Mouse (Mus musculus) heart, adult 2 months (tissue): ENCODE data around the gene Bmp5. TPM values are rescaled to one million over a fixed set of nuclear protein-coding genes. Genes with fewer than 3 reads are reported as not detected.

Source experiments
- DNase-seq, 2 experiments: peaks; one replicate each; pipeline ENCODE4 v3.0.0; 2021
- H3K27ac ChIP-seq: fragments of 200-600 bp; 2 replicates; pipeline ENCODE4 v1.8.1; 2022
- H3K27me3 ChIP-seq: fragments of 200-500 bp; 2 replicates; pipeline ENCODE4 v1.6.1; 2012; ENCODE audit warnings: mild to moderate bottlenecking, low read length, inconsistent platforms, mixed read lengths; ENCODE audit not compliant: control insufficient read depth, insufficient read depth
- H3K36me3 ChIP-seq: fragments of 200-500 bp; 2 replicates; pipeline ENCODE4 v1.6.1; 2012; ENCODE audit warnings: low read length, inconsistent platforms; ENCODE audit not compliant: control insufficient read depth, insufficient read depth
- H3K4me1 ChIP-seq: fragments of 200-500 bp; 2 replicates; pipeline ENCODE4 v1.6.1; 2011; ENCODE audit warnings: low read length; ENCODE audit not compliant: control insufficient read depth, insufficient read depth
- H3K4me3 ChIP-seq: fragments of 200-600 bp; 2 replicates; pipeline ENCODE4 v1.8.1; 2022
- H3K79me2 ChIP-seq: fragments of 200-500 bp; replicated peaks from 2 replicates; pipeline ENCODE4 v1.6.1; 2012; ENCODE audit warnings: mild to moderate bottlenecking, inconsistent platforms, low read length, moderate library complexity, mixed read lengths; ENCODE audit not compliant: control insufficient read depth, insufficient read depth
- H3K9ac ChIP-seq: fragments of 200-500 bp; 2 replicates; pipeline ENCODE4 v1.6.1; 2012; ENCODE audit warnings: low read depth, mild to moderate bottlenecking, control low read depth, inconsistent platforms, low read length, mixed read lengths
- CTCF ChIP-seq: fragments of 200-600 bp; IDR thresholded peaks from 2 replicates; pipeline ENCODE4 v1.8.1; 2022; ENCODE audit warnings: antibody characterized with exemption, mild to moderate bottlenecking, moderate library complexity
- EP300 ChIP-seq: fragments of 200-500 bp; IDR thresholded peaks from 2 replicates; pipeline ENCODE4 v1.6.1; 2011; ENCODE audit warnings: low read depth, low read length, control low read depth; ENCODE audit not compliant: insufficient read depth
- POLR2A ChIP-seq: fragments of 200-500 bp; IDR thresholded peaks from 2 replicates; pipeline ENCODE4 v1.6.1; 2011; ENCODE audit warnings: mild to moderate bottlenecking, low read depth, low read length, control low read depth; ENCODE audit not compliant: insufficient read depth
- WGBS: fragments of 180-500 bp; shearing (Covaris S2); methylation state at CpG from one replicate; pipeline ENCODE4 v1.1.7; 2018; 5-methylcytosine and 5-hydroxymethylcytosine counted together
- intact Hi-C: fragments of 180-260 bp; cut with DNase I; formaldehyde crosslinking; loops from one replicate; pipeline ENCODE4 v1.15.1; 2025
- long read RNA-seq: library from polyadenylated mRNA; stranded (forward); transcript quantifications from one replicate; pipeline ENCODE4 v2.0.0, GENCODE M21; 2021
- polyA plus RNA-seq: library from polyadenylated mRNA; depleted of rRNA; stranded (reverse); fragments of >200 nt; gene quantifications from 2 replicates; pipeline ENCODE4 v1.2.3, GENCODE M21; 2012; rRNA removed
- total RNA-seq, 2 experiments: library from RNA; stranded (reverse); gene quantifications; 2 replicates each; pipeline ENCODE4 v1.2.3; 2021

The Bmp5 gene
- total RNA-seq = under 1 TPM; 0.65 to 0.68 TPM
- polyA plus RNA-seq = 0.43 and 0.67 TPM in 2 replicates
- long read RNA-seq, partial matches to known transcripts = 0 of 1 reads
- long read RNA-seq, other reads (novel, unspliced or antisense) = 0 of 1 reads

DNA sequence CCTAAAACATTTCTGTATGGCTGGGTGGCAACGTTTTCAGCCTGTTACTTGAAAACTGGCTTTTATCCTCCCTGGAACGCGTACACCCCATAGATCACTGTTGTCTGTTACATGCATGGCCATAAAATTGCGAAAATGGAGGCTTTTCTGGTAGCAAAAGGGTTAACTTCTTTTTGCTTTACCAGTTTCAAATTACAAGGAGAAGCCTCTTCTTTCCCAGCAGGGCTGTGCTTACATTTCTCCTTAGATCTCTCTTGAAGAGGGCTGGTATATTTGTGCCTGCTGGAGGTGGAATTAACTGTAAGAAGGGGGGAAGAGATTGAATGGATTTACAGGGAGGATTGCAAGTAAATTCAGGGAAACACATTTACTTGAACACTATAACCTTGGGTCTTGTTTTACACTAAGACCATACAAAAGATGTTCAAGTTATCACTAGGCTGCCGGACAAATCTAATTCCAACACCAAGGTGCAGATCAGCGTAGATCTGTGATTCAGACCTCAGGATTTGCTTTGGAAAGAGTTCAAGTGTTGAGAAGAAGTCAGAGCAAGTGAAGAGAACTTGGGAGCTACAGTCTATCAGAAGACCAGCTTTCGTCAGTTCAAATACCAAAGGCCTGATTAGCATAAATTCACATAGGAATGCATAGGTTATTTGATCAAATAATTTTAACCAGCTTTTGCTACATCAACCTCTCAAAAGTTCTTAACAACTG lies at the start of gene Bmp5:
Gene Bmp5, plus strand, starts transcription at position 236 of the 717 bp plus-strand sequence.
- no peak for TF ChIP-seq EP300
- H3K36me3 ChIP-seq = no peaks in the 10 kb centered on the region
- no peak within 1 kb of the TSS for H3K27ac ChIP-seq
- H3K27me3 ChIP-seq = no peaks in the 10 kb centered on the region
- no peak for DNase-seq
- WGBS = 63% methylated on average over 7 of the region's 7 CpGs
- no peak within 1 kb of the TSS for H3K4me3 ChIP-seq
- H3K79me2 ChIP-seq = no peaks in the 10 kb centered on the region
- intact Hi-C loops = no loop called here
- H3K9ac ChIP-seq = no peak within 1 kb of the TSS
- H3K4me1 ChIP-seq = no peaks in the 10 kb centered on the region

DNA sequence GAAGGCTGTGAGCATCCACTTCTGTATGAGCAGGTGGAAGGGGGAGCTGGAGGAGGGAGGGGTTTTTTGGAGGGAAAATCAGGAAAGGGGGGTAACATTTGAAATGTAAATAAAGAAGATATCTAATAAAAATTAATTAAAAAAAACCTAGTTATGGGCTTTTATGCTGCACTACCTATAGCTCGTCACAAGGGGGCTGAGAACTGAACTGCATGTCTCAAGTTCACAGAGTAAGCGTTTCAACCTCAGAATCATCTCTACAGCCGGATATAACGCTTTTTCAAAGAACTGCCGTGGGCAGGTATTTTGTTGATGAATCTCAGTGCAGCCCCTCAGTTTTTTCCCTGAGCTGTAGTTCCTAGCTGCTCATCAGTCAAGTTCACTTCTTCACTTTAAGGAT lies 15.1 kb upstream of the Bmp5 start:
- no peaks in the 10 kb centered on the region for H3K36me3 ChIP-seq
- H3K27me3 ChIP-seq = no peaks in the 10 kb centered on the region
- H3K27ac ChIP-seq = no peak overlapping the region
- no peak overlapping the region for H3K9ac ChIP-seq
- 24% methylated on average over 5 of the region's 5 CpGs for WGBS
- TF ChIP-seq CTCF (peak; percentile 67), POLR2A (no peak), EP300 (no peak)
- H3K4me1 ChIP-seq = no peaks in the 10 kb centered on the region
- H3K4me3 ChIP-seq = no peak overlapping the region
- intact Hi-C loops = loop anchor here (10.0 kb wide), 1 partner anchor 145 kb away; no protein-coding TSS in a partner anchor
- H3K79me2 ChIP-seq = no peaks in the 10 kb centered on the region
- DNase-seq = no peak

DNA sequence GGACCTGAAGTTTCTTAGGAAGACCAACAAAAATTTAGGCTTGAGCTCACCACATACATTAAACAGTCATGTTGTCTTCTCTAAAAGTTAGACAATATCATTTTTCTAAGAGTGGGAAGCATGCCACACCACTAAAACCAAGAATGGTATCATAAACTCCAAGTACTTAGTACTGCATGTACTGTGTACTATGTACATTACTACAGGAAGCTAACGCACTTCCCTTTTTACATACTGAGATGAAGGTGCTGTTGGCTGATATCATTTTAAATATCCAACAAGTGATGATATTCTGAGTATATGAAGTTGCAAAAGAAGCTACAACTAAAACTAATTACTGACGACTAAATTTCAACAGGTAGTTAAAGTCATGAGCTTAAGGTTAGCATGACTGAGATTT lies 13.6 kb upstream of the Bmp5 start:
- Histone ChIP-seq H3K4me1 (no peaks in the 10 kb centered on the region), H3K4me3 (no peak overlapping the region), H3K79me2 (no peaks in the 10 kb centered on the region), H3K9ac (no peak overlapping the region), H3K27ac (no peak overlapping the region), H3K36me3 (no peaks in the 10 kb centered on the region), H3K27me3 (no peaks in the 10 kb centered on the region)
- intact Hi-C loops = loop anchor here (10.0 kb wide), 1 partner anchor 143 kb away; no protein-coding TSS in a partner anchor
- WGBS = 92% methylated on average over 2 of the region's 2 CpGs
- no peak for DNase-seq
- TF ChIP-seq EP300 (no peak), CTCF (no peak), POLR2A (no peak)

DNA sequence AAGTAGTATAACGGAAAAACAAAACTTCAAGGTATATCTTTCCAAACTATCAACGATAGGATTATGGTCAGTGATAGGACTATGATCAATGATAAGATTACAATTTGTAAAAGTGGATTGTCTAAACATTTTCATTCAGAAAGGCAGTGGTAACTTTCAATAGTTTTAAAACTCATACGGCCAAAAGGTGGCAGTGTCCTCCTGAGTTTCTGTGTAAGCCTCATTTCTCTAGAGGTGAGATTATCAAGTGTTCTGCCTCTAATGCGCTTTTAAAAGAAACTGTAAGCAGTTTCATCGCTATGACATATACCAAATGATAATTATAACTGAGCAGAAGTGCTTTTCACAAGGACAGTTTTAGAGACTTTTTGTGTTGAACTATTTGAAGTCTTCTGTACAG lies 12.7 kb upstream of the Bmp5 start:
- H3K79me2 ChIP-seq = no peaks in the 10 kb centered on the region
- no peak overlapping the region for H3K9ac ChIP-seq
- H3K4me3 ChIP-seq = no peak overlapping the region
- no peaks in the 10 kb centered on the region for H3K27me3 ChIP-seq
- TF ChIP-seq CTCF = peak; percentile 76
- TF ChIP-seq EP300 = no peak
- WGBS = 23% methylated on average over 5 of the region's 5 CpGs
- intact Hi-C loops = loop anchor here (1.0 to 10.0 kb wide), 2 partner anchors 142 to 361 kb away; no protein-coding TSS in a partner anchor
- H3K4me1 ChIP-seq = no peaks in the 10 kb centered on the region
- no peaks in the 10 kb centered on the region for H3K36me3 ChIP-seq
- DNase-seq = no peak
- no peak overlapping the region for H3K27ac ChIP-seq

DNA sequence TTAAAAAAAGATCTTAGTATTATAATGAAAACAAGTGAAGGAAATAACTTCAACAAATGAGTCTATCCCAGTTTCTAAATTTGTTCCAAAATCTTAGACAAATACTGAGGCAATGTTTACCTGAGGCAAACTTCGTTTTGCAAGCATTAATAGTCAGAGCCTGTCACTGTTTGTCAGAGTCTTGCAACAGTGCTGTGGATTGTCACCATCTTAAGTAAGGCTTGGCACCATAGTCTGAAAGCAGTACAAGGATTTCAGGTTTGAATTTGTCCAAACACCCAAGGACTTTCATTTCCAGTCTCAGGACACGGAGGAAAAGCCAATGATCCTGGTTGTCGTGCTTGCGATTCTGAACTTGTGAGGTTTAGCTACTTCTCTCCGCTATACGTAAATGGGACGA lies 10.4 kb upstream of the Bmp5 start:
- H3K27ac ChIP-seq = no peak overlapping the region
- H3K27me3 ChIP-seq = no peaks in the 10 kb centered on the region
- no peak overlapping the region for H3K9ac ChIP-seq
- H3K79me2 ChIP-seq = no peaks in the 10 kb centered on the region
- 88% methylated on average over 7 of the region's 7 CpGs for WGBS
- H3K36me3 ChIP-seq = no peaks in the 10 kb centered on the region
- DNase-seq = no peak
- no peak overlapping the region for H3K4me3 ChIP-seq
- intact Hi-C loops = loop anchor here (10.0 kb wide), 1 partner anchor 140 kb away; no protein-coding TSS in a partner anchor
- H3K4me1 ChIP-seq = no peaks in the 10 kb centered on the region
- no peak for TF ChIP-seq POLR2A
- no peak for TF ChIP-seq EP300
- no peak for TF ChIP-seq CTCF

DNA sequence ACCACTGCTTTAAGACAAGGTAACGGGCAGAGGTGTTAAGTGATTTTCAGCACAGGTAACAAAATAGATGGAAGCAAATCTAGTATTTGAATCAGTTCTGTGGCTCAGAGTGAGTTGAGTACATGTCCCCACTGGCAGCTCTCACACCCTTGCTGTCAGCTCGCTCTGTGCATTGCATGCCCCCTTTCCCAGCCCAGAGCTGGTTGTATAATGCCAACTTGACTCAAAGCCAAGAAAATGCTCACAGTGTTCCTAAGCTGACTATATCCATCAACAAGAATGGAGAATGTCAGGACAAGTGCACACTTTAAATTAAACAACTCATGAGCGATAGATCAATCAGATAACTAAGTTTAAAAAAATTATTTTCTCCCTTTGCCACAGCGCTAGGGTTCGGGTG lies 8.6 kb upstream of the Bmp5 start:
- no peak for DNase-seq
- no peak overlapping the region for H3K9ac ChIP-seq
- intact Hi-C loops = loop anchor here (10.0 kb wide), 1 partner anchor 138 kb away; no protein-coding TSS in a partner anchor
- H3K79me2 ChIP-seq = no peaks in the 10 kb centered on the region
- WGBS = 75% methylated on average over 5 of the region's 5 CpGs
- H3K4me3 ChIP-seq = no peak overlapping the region
- no peak overlapping the region for H3K27ac ChIP-seq
- H3K36me3 ChIP-seq = no peaks in the 10 kb centered on the region
- TF ChIP-seq CTCF (no peak), EP300 (no peak), POLR2A (no peak)
- no peaks in the 10 kb centered on the region for H3K4me1 ChIP-seq
- H3K27me3 ChIP-seq = no peaks in the 10 kb centered on the region
